Mouse (Mus musculus): ENCODE data around the gene Ypel3. TPM values are rescaled to one million over a fixed set of nuclear protein-coding genes. Genes with fewer than 3 reads are reported as not detected.

Gene Ypel3
- polyA plus RNA-seq, 1 experiment: 545 TPM

DNA sequence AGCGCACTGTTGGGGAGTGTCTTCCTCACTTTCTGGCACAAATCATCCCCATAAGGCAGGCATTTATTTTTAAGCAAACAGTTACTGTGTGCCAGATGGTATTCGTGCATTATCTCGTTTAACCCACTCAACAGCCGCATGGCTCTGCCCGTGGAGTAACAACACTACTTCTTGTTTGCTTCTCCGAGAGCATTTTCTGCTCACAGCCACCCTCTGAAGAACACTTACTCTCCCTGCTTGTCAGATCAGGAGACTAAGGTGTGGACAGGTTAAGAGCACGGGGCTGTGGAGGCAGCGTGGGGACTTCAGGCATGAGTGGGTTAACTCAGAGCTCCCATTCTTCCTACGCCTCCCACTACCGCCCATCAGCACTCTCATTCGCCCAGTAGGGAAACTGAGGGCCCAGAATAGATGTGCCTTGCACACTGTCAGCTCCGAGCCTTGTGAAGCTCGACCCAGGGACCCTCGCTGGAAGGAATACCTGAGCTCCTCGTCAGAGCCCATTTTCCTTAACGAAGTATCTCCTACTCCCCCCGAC lies 14.2 kb upstream of the Ypel3 start:
- H3K27ac ChIP-seq (ENCODE audit: insufficient read depth, low read length): peak overlapping the region; percentile 83; the same call in 1 of the 2 replicates
- no peak for TF ChIP-seq POLR2A (IDR thresholded peaks at IDR 0.05; ENCODE audit: extremely low read depth, insufficient read depth, low read length)
- no peak for TF ChIP-seq CTCF (IDR thresholded peaks at IDR 0.05; ENCODE audit: extremely low read depth, insufficient read depth, low read length)
- H3K4me1 ChIP-seq (ENCODE audit: control insufficient read depth, insufficient read depth, low read length): peaks cover 12% of the 10 kb centered on the region
- no peak overlapping the region for H3K4me3 ChIP-seq (ENCODE audit: insufficient read depth, low read length)

DNA sequence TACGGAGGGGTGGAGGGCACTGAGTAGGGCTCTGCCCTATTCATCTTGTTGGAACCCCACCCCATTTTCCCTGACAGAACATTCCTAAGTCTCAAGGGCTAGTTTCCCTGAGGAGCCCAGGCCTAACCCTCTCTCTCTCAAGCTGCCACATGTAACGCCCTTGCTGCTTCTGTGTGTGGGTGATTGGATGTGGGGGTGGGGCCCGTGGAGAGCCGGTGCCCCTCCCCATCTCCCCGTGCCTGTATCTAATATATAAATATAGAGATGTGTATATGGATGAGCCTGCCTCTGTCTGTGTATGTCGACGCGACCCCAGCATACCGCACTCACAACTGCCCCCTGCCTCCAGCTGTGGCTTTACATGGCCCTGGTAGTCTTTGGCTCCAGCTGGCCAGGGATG lies 11.2 kb upstream of the Ypel3 start:
- peaks cover 12% of the 10 kb centered on the region for H3K4me1 ChIP-seq (ENCODE audit: control insufficient read depth, insufficient read depth, low read length)

DNA sequence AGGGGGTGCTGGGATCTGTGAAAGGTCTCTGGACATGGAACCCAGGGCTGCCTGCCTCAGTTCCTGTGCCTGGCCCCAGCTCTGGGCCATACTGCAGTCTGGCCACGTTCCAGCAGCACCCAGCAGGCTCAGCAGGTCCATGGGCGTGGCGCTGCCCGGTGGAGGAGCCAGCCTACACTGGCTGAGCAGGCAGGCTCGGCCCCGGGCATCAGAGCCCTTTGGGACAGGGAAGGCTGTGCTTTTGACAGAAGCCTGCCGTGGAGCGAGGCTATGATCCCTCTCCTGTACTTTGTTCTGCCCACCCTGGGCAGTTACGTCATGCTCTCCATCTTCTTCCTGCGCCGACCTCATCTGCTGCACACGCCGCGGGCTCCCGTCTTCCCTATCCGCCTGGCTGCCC lies 10.6 kb upstream of the Ypel3 start, which contains the start of gene Gdpd3:
Gene Gdpd3 (plus strand): TSS at position 134 of the 400 bp plus-strand sequence.
- no peak within 1 kb of the TSS for H3K27ac ChIP-seq (ENCODE audit: insufficient read depth, low read length)
- TF ChIP-seq POLR2A (IDR thresholded peaks at IDR 0.05; ENCODE audit: extremely low read depth, insufficient read depth, low read length): no peak
- TF ChIP-seq CTCF (IDR thresholded peaks at IDR 0.05; ENCODE audit: extremely low read depth, insufficient read depth, low read length): no peak
- H3K4me3 ChIP-seq (ENCODE audit: insufficient read depth, low read length): no peak within 1 kb of the TSS
- peaks cover 10% of the 10 kb centered on the region for H3K4me1 ChIP-seq (ENCODE audit: control insufficient read depth, insufficient read depth, low read length)

More for the DNA sequence above, 11.2 kb upstream of the Ypel3 start:
- no peak for TF ChIP-seq CTCF (IDR thresholded peaks at IDR 0.05; ENCODE audit: extremely low read depth, insufficient read depth, low read length)
- TF ChIP-seq POLR2A (IDR thresholded peaks at IDR 0.05; ENCODE audit: extremely low read depth, insufficient read depth, low read length): no peak
- H3K4me3 ChIP-seq (ENCODE audit: insufficient read depth, low read length): no peak overlapping the region
- no peak overlapping the region for H3K27ac ChIP-seq (ENCODE audit: insufficient read depth, low read length)

DNA sequence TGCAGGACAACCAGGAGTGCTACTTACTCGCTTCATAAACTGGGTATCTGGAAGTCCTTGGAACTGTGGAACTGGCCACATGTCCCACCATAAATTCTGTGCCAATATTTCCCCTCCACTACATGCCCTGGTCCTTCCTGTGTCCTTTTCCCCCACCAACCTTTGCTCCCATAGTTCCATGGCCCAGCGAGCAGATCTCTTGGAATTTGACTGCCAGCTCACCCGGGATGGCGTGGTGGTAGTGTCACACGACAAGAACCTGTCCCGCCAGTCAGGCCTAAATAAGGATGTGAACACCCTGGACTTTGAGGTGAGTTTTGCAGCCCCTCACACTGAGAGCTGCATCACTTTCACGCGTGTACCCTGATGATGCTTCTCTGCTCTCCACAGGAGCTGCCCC lies 9.8 kb upstream of the Ypel3 start:
- no peak for TF ChIP-seq CTCF (IDR thresholded peaks at IDR 0.05; ENCODE audit: extremely low read depth, insufficient read depth, low read length)
- TF ChIP-seq POLR2A (IDR thresholded peaks at IDR 0.05; ENCODE audit: extremely low read depth, insufficient read depth, low read length): no peak
- Histone ChIP-seq H3K4me3 (ENCODE audit: insufficient read depth, low read length) (no peak overlapping the region), H3K27ac (ENCODE audit: insufficient read depth, low read length) (no peak overlapping the region), H3K4me1 (ENCODE audit: control insufficient read depth, insufficient read depth, low read length) (peaks cover 6% of the 10 kb centered on the region)

DNA sequence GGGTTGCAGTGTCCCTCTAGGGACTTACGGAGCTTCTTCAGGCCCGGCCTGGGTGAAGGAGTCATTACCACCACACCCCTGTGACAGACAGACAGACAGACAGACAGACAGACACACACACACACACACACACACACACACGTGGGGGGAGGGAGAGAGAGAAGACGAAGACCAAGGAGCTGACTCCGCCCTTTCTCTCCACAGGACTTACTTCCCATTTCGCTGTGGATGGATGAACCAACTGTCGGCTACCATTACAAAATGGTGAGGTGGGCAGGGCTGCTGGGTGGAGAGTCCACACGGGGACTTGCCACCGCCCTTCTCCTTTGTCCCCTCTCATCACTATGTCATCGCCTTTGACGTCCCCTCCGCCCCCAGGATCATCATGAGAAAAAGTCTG lies 6.0 kb upstream of the Ypel3 start:
- Histone ChIP-seq H3K4me3 (ENCODE audit: insufficient read depth, low read length) (no peak overlapping the region), H3K27ac (ENCODE audit: insufficient read depth, low read length) (no peak overlapping the region), H3K4me1 (ENCODE audit: control insufficient read depth, insufficient read depth, low read length) (no peaks in the 10 kb centered on the region)
- TF ChIP-seq POLR2A (IDR thresholded peaks at IDR 0.05; ENCODE audit: extremely low read depth, insufficient read depth, low read length): no peak
- TF ChIP-seq CTCF (IDR thresholded peaks at IDR 0.05; ENCODE audit: extremely low read depth, insufficient read depth, low read length): no peak

DNA sequence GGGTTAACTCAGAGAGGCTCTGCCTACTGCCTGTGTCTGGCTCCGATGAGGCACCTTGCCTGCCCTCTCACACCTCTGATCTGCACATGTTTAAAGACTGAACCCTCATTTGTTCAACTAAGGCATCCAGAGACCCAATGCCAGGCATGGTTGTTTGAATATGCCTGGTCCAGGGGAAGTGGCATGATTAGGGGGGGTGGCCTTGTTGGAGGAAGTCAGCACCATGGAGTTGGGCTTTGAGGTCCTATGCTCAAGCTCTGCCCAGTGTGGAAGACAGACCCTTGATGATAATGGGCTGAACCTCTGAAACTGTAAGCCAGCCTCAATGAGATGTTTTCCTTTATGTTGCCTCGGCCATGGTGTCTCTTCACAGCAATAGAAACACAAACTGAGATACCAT lies 3.4 kb upstream of the Ypel3 start:
- H3K4me1 ChIP-seq (ENCODE audit: control insufficient read depth, insufficient read depth, low read length): peaks cover 2% of the 10 kb centered on the region; the same call in 1 of the 2 replicates
- no peak overlapping the region for H3K27ac ChIP-seq (ENCODE audit: insufficient read depth, low read length)
- no peak overlapping the region for H3K4me3 ChIP-seq (ENCODE audit: insufficient read depth, low read length)
- TF ChIP-seq POLR2A (IDR thresholded peaks at IDR 0.05; ENCODE audit: extremely low read depth, insufficient read depth, low read length) (no peak), CTCF (IDR thresholded peaks at IDR 0.05; ENCODE audit: extremely low read depth, insufficient read depth, low read length) (no peak)

DNA sequence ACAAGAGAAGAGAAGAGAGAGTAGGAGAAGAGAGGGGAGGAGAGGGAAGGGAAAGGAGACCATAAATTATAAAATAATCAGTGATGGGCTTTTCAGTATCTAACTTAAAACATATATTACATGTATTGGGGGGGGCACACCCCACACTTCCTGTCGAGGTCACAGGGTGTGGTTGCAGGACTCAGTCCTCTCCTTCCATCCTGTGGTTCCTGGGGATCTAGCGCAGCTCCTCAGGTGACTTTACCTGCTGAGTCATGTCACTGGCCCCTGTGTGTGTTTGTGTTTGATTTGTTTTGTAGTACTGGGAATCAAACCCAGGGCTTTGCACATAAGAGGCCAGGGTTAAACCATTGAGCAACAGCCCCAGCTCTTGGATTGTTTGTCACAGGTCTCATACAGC lies 2.3 kb upstream of the Ypel3 start:
- TF ChIP-seq POLR2A (IDR thresholded peaks at IDR 0.05; ENCODE audit: extremely low read depth, insufficient read depth, low read length): no peak
- no peak for TF ChIP-seq CTCF (IDR thresholded peaks at IDR 0.05; ENCODE audit: extremely low read depth, insufficient read depth, low read length)
- peaks cover 2% of the 10 kb centered on the region; the same call in 1 of the 2 replicates for H3K4me1 ChIP-seq (ENCODE audit: control insufficient read depth, insufficient read depth, low read length)
- no peak overlapping the region for H3K27ac ChIP-seq (ENCODE audit: insufficient read depth, low read length)
- H3K4me3 ChIP-seq (ENCODE audit: insufficient read depth, low read length): no peak overlapping the region

DNA sequence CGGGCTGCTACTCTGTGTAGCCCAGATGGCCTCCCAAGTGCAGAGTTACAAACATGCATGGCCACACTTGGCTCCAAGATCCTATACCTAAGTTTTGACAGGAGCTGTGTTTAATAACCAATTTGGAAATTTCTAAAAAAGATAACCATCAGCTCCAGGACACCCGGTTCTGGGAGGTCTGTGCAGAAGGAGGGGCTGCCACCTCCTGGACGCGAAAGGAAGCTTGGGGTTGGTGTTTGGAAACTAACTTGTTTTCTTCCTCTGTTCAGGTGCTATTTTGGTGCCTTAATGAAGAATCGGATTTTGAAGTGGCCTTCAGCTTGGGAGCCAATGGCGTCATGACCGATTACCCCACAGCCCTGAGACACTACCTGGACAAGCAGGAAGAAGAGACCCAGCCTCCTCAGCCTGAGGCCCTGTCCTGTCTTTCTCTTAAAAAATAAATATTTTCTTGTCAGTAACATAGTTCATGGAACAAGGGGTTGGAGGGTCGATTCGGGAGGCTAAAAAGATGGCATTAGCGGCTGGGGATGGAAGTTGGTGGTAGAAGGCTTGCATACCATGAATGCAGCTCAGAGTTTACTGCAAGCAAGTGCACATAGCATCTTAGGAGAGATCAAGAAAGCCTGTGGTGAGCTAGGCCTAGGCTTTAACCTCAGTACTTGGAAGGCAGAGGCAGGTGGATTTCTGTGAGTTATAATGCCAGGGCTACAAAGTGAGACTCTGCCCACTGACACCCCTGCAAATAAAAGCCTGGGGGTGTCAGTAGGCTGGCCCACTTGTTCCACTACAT lies 1.4 kb upstream of the Ypel3 start:
- Histone ChIP-seq H3K4me1 (ENCODE audit: control insufficient read depth, insufficient read depth, low read length) (peaks cover 2% of the 10 kb centered on the region; the same call in 1 of the 2 replicates), H3K4me3 (ENCODE audit: insufficient read depth, low read length) (no peak overlapping the region), H3K27ac (ENCODE audit: insufficient read depth, low read length) (no peak overlapping the region)
- peak; percentile 40; the same call in 1 of the 2 replicates for TF ChIP-seq CTCF (IDR thresholded peaks at IDR 0.05; ENCODE audit: extremely low read depth, insufficient read depth, low read length)
- TF ChIP-seq POLR2A (IDR thresholded peaks at IDR 0.05; ENCODE audit: extremely low read depth, insufficient read depth, low read length): no peak

DNA sequence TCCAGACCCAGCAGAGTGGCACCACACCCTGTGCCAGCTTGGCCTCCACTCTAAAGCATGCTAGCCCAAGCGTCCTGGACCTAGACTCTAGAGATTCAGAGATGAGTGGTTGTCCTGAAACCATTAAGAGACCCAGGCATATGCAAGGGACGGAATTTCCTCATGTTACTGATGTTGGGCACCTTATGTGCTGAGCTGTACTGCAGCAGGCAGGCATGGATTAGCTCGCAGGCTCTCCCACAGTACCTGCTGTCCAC lies 849 bp upstream of the Ypel3 start:
- TF ChIP-seq POLR2A (IDR thresholded peaks at IDR 0.05; ENCODE audit: extremely low read depth, insufficient read depth, low read length) (no peak), CTCF (IDR thresholded peaks at IDR 0.05; ENCODE audit: extremely low read depth, insufficient read depth, low read length) (no peak)
- Histone ChIP-seq H3K27ac (ENCODE audit: insufficient read depth, low read length) (no peak overlapping the region), H3K4me1 (ENCODE audit: control insufficient read depth, insufficient read depth, low read length) (peaks cover 2% of the 10 kb centered on the region; the same call in 1 of the 2 replicates), H3K4me3 (ENCODE audit: insufficient read depth, low read length) (peak overlapping the region; percentile 64; the same call in 1 of the 2 replicates)

DNA sequence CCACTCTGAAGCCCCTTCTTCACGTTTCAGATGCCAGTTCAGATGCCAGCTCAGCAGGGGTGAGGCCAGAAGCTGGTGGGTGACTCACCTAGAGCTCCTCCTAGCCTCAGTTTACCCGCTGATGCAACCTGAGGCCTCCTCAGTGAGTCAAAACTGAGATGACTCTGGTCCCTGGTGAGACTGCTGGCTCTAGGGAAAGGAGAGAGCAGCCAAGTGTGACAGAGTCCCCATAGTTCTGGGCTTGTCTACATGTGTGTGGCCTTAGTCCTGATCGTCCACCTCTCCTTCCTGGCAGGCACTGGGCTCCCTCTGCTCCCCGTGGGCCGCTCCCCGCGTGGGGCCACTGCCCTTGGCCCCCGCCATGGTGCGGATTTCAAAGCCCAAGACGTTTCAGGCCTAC lies 721 bp downstream of the Ypel3 start:
- no peak for TF ChIP-seq CTCF (IDR thresholded peaks at IDR 0.05; ENCODE audit: extremely low read depth, insufficient read depth, low read length)
- TF ChIP-seq POLR2A (IDR thresholded peaks at IDR 0.05; ENCODE audit: extremely low read depth, insufficient read depth, low read length): no peak
- peak overlapping the region; percentile 64 for H3K4me3 ChIP-seq (ENCODE audit: insufficient read depth, low read length)
- peaks cover 2% of the 10 kb centered on the region; the same call in 1 of the 2 replicates for H3K4me1 ChIP-seq (ENCODE audit: control insufficient read depth, insufficient read depth, low read length)
- H3K27ac ChIP-seq (ENCODE audit: insufficient read depth, low read length): peak overlapping the region; percentile 72
